Mouse (Mus musculus) MEL (cell line): Measurements from ENCODE around the gene Scn4a. TPM values are rescaled to one million over a fixed set of nuclear protein-coding genes. Genes with fewer than 3 reads are reported as not detected.

Experiments used
- DNase-seq: peaks from one replicate; pipeline ENCODE4 v3.0.0; 2011; ENCODE audit warnings: low read depth, low spot score
- H3K27ac ChIP-seq: 2 replicates; pipeline ENCODE4 v1.5.1; 2012; ENCODE audit warnings: low read depth, mild to moderate bottlenecking, control low read depth, low read length, moderate library complexity; ENCODE audit not compliant: control insufficient read depth
- H3K27me3 ChIP-seq, 2 experiments: fragments of 150-350 bp in 1 of 2; sonication (generic) in 1 of 2; 2 replicates each; pipeline ENCODE4 v1.6.1; 2012; ENCODE audit warnings: low read length in 2 of 2, mild to moderate bottlenecking in 2 of 2, improper control_type of control experiment in 1 of 2, moderate library complexity in 1 of 2; ENCODE audit not compliant: insufficient read depth in 2 of 2, control insufficient read depth in 1 of 2
- H3K36me3 ChIP-seq, 2 experiments: 2 replicates each; pipeline ENCODE4 v1.6.1; 2012 to 2014; ENCODE audit warnings: low read length in 2 of 2, improper control_type of control experiment in 1 of 2, inconsistent platforms in 1 of 2, mild to moderate bottlenecking in 1 of 2; ENCODE audit not compliant: insufficient read depth in 2 of 2, control insufficient read depth in 1 of 2
- H3K4me1 ChIP-seq, 2 experiments: fragments of 150-350 bp in 1 of 2; sonication (generic) in 1 of 2; 2 replicates each; pipeline ENCODE4 v1.6.1; 2012; ENCODE audit warnings: low read length in 2 of 2, improper control_type of control experiment in 1 of 2, mild to moderate bottlenecking in 1 of 2; ENCODE audit not compliant: insufficient read depth in 2 of 2, control insufficient read depth in 1 of 2
- H3K4me3 ChIP-seq, 2 experiments: fragments of 150-350 bp in 1 of 2; sonication (generic) in 1 of 2; 2 replicates each; pipeline ENCODE4 v1.5.1; 2012; ENCODE audit warnings: low read depth in 2 of 2, low read length in 2 of 2, mild to moderate bottlenecking in 2 of 2, moderate library complexity in 2 of 2, control low read depth in 1 of 2, improper control_type of control experiment in 1 of 2; ENCODE audit not compliant: control insufficient read depth in 1 of 2, insufficient read depth in 1 of 2
- H3K79me2 ChIP-seq: 2 replicates; pipeline ENCODE4 v1.6.1; 2012; ENCODE audit warnings: mild to moderate bottlenecking, low read length, moderate library complexity; ENCODE audit not compliant: control insufficient read depth, poor library complexity, insufficient read depth
- H3K9ac ChIP-seq: 2 replicates; pipeline ENCODE4 v1.6.1; 2012; ENCODE audit warnings: low read depth, mild to moderate bottlenecking, control low read depth, low read length, moderate library complexity; ENCODE audit not compliant: control insufficient read depth, poor library complexity, severe bottlenecking
- H3K9me3 ChIP-seq: fragments of 150-350 bp; sonication (generic); replicated peaks from 2 replicates; pipeline ENCODE4 v1.6.1; 2012; ENCODE audit warnings: mild to moderate bottlenecking, low read length, improper control_type of control experiment, moderate library complexity; ENCODE audit not compliant: insufficient read depth
- BHLHE40 ChIP-seq: IDR thresholded peaks from 2 replicates; pipeline ENCODE4 v1.6.1; 2012; ENCODE audit warnings: low read depth, mild to moderate bottlenecking, inconsistent platforms, low read length, improper control_type of control experiment, borderline replicate concordance
- CHD1 ChIP-seq: IDR thresholded peaks from 2 replicates; pipeline ENCODE4 v1.6.1; 2012; ENCODE audit warnings: low read depth, mild to moderate bottlenecking, inconsistent platforms, low read length, improper control_type of control experiment
- CTCF ChIP-seq, 3 experiments: IDR thresholded peaks in 2 of 3; conservative IDR thresholded peaks in 1 of 3; 2 replicates each; pipeline ENCODE4 v1.5.1; 2011 to 2012; ENCODE audit warnings: low read length in 3 of 3, low read depth in 2 of 3, mild to moderate bottlenecking in 2 of 3, improper control_type of control experiment in 1 of 3, inconsistent platforms in 1 of 3, mixed read lengths in 1 of 3, moderate library complexity in 1 of 3; ENCODE audit not compliant: control insufficient read depth in 1 of 3, insufficient read depth in 1 of 3, poor library complexity in 1 of 3, severe bottlenecking in 1 of 3
- ELF1 ChIP-seq: IDR thresholded peaks from 2 replicates; pipeline ENCODE4 v1.6.1; 2014; ENCODE audit warnings: low read depth, mild to moderate bottlenecking, inconsistent platforms, low read length, improper control_type of control experiment, moderate library complexity
- EP300 ChIP-seq, 2 experiments: IDR thresholded peaks; 2 replicates each; pipeline ENCODE4 v1.6.1; 2011; ENCODE audit warnings: improper control_type of control experiment in 2 of 2, low read length in 2 of 2, low read depth in 1 of 2, mild to moderate bottlenecking in 1 of 2
- ETS1 ChIP-seq: IDR thresholded peaks from 2 replicates; pipeline ENCODE4 v1.6.1; 2012; ENCODE audit warnings: low read depth, mild to moderate bottlenecking, inconsistent platforms, low read length, improper control_type of control experiment, moderate library complexity
- GABPA ChIP-seq: IDR thresholded peaks from 2 replicates; pipeline ENCODE4 v1.6.1; 2012; ENCODE audit warnings: low read depth, mild to moderate bottlenecking, inconsistent platforms, low read length, improper control_type of control experiment, moderate library complexity
- GATA1 ChIP-seq: IDR thresholded peaks from 2 replicates; pipeline ENCODE4 v1.6.1; 2011; ENCODE audit warnings: low read depth, low read length, improper control_type of control experiment
- HCFC1 ChIP-seq: IDR thresholded peaks from 2 replicates; pipeline ENCODE4 v1.6.1; 2012; ENCODE audit warnings: low read depth, mild to moderate bottlenecking, inconsistent platforms, low read length, improper control_type of control experiment, moderate library complexity
- JUND ChIP-seq: IDR thresholded peaks from 2 replicates; pipeline ENCODE4 v1.6.1; 2011; ENCODE audit warnings: low read depth, mild to moderate bottlenecking, improper control_type of control experiment, low read length
- MAFK ChIP-seq: IDR thresholded peaks from 2 replicates; pipeline ENCODE4 v1.6.1; 2011; ENCODE audit warnings: low read depth, mild to moderate bottlenecking, low read length, improper control_type of control experiment, borderline replicate concordance
- MEF2A ChIP-seq: IDR thresholded peaks from 2 replicates; pipeline ENCODE4 v1.6.1; 2014; ENCODE audit warnings: low read depth, mild to moderate bottlenecking, inconsistent platforms, low read length, improper control_type of control experiment; ENCODE audit not compliant: poor library complexity, insufficient replicate concordance, severe bottlenecking; ENCODE audit errors: extremely low read depth
- MXI1 ChIP-seq: IDR thresholded peaks from 2 replicates; pipeline ENCODE4 v1.6.1; 2011; ENCODE audit warnings: mild to moderate bottlenecking, low read depth, low read length, improper control_type of control experiment
- MYB ChIP-seq: IDR thresholded peaks from 2 replicates; pipeline ENCODE4 v1.6.1; 2011; ENCODE audit warnings: mild to moderate bottlenecking, low read depth, low read length, improper control_type of control experiment
- MYC ChIP-seq: IDR thresholded peaks from 2 replicates; pipeline ENCODE4 v1.6.1; 2011; ENCODE audit warnings: low read depth, mild to moderate bottlenecking, low read length, improper control_type of control experiment, moderate library complexity
- NELFE ChIP-seq: IDR thresholded peaks from 2 replicates; pipeline ENCODE4 v1.6.1; 2011; ENCODE audit warnings: low read depth, low read length, improper control_type of control experiment
- NRF1 ChIP-seq: IDR thresholded peaks from 2 replicates; pipeline ENCODE4 v1.6.1; 2014; ENCODE audit warnings: low read depth, mild to moderate bottlenecking, inconsistent platforms, low read length, improper control_type of control experiment, moderate library complexity; ENCODE audit not compliant: poor library complexity, insufficient read depth, severe bottlenecking
- POLR2A ChIP-seq, 2 experiments: IDR thresholded peaks; 2 replicates each; pipeline ENCODE4 v1.6.1; 2011 to 2012; ENCODE audit warnings: low read length in 2 of 2, mild to moderate bottlenecking in 2 of 2, control low read depth in 1 of 2, improper control_type of control experiment in 1 of 2, low read depth in 1 of 2, moderate library complexity in 1 of 2; ENCODE audit not compliant: control insufficient read depth in 1 of 2, insufficient read depth in 1 of 2, poor library complexity in 1 of 2
- POLR2AphosphoS5 ChIP-seq: IDR thresholded peaks from 2 replicates; pipeline ENCODE4 v1.6.1; 2012; ENCODE audit warnings: low read depth, borderline replicate concordance, mild to moderate bottlenecking, inconsistent platforms, low read length, moderate library complexity, mixed read lengths
- RAD21 ChIP-seq: IDR thresholded peaks from 2 replicates; pipeline ENCODE4 v1.6.1; 2011; ENCODE audit warnings: mild to moderate bottlenecking, low read depth, low read length, improper control_type of control experiment
- RCOR1 ChIP-seq: IDR thresholded peaks from 2 replicates; pipeline ENCODE4 v1.6.1; 2012; ENCODE audit warnings: low read depth, mild to moderate bottlenecking, inconsistent platforms, low read length, improper control_type of control experiment
- SIN3A ChIP-seq: IDR thresholded peaks from 2 replicates; pipeline ENCODE4 v1.6.1; 2012; ENCODE audit warnings: low read length, improper control_type of control experiment, inconsistent platforms
- SMC3 ChIP-seq: IDR thresholded peaks from 2 replicates; pipeline ENCODE4 v1.6.1; 2011; ENCODE audit warnings: low read depth, low read length, improper control_type of control experiment
- TAL1 ChIP-seq: IDR thresholded peaks from 2 replicates; pipeline ENCODE4 v1.6.1; 2012; ENCODE audit warnings: mild to moderate bottlenecking, inconsistent platforms, low read length, moderate library complexity, mixed read lengths
- TBP ChIP-seq: IDR thresholded peaks from 2 replicates; pipeline ENCODE4 v1.8.0; 2011; ENCODE audit warnings: low read depth, low read length, improper control_type of control experiment
- UBTF ChIP-seq: IDR thresholded peaks from 2 replicates; pipeline ENCODE4 v1.6.1; 2012; ENCODE audit warnings: low read depth, mild to moderate bottlenecking, inconsistent platforms, low read length, improper control_type of control experiment, moderate library complexity, borderline replicate concordance; ENCODE audit not compliant: insufficient read depth
- USF1 ChIP-seq: IDR thresholded peaks from 2 replicates; pipeline ENCODE4 v1.6.1; 2014; ENCODE audit warnings: low read depth, mild to moderate bottlenecking, inconsistent platforms, low read length, improper control_type of control experiment, moderate library complexity
- ZC3H11A ChIP-seq: IDR thresholded peaks from 2 replicates; pipeline ENCODE4 v1.6.1; 2012; ENCODE audit warnings: low read depth, mild to moderate bottlenecking, inconsistent platforms, low read length, improper control_type of control experiment
- ZKSCAN1 ChIP-seq: IDR thresholded peaks from 2 replicates; pipeline ENCODE4 v1.6.1; 2012; ENCODE audit warnings: low read depth, mild to moderate bottlenecking, inconsistent platforms, low read length, improper control_type of control experiment, moderate library complexity
- ZMIZ1 ChIP-seq: IDR thresholded peaks from 2 replicates; pipeline ENCODE4 v1.6.1; 2012; ENCODE audit warnings: low read depth, mild to moderate bottlenecking, inconsistent platforms, low read length, improper control_type of control experiment, moderate library complexity
- polyA plus RNA-seq, 2 experiments: library from polyadenylated mRNA; stranded (reverse) in 1 of 2; unstranded in 1 of 2; fragments of >175 nt in 1 of 2; fragments of >200 nt in 1 of 2; gene quantifications; 2 replicates each; pipeline versions ENCODE4 v1.2.1 to v1.2.4; 2012; ENCODE audit warnings: low replicate concordance in 2 of 2, low read depth in 1 of 2; ENCODE audit not compliant: insufficient read length in 2 of 2, insufficient read depth in 1 of 2, missing spikeins in 1 of 2
- total RNA-seq: library from RNA; depleted of rRNA; stranded (reverse); fragments of 300-350 nt; gene quantifications from 2 replicates; pipeline ENCODE4 v1.2.3, GENCODE M21; 2012

The Scn4a gene
- total and polyA plus RNA-seq, 3 experiments, result 0.04 to 0.15 TPM; not detected in 1

DNA sequence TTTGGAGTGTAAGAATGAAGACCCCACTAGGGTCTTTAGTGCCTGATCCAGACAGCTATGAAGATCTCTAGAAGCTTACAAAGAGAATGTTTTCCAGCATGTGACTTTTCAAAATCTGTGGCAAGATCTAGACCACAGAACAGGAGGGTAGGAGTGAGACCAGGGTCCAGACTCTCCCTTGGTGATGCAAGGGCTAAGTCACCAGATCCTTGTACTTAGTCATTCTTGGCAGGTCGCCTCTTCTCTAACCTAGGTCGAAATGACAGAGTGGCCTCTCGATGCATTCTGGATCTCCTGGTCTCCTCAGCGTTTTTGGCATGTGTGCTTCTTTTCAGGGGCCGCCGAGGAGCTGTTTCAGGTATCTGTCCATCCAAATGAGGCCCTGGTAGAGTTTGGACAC lies 70.6 kb downstream of the Scn4a start:
- TF ChIP-seq ZMIZ1 (no peak), RCOR1 (no peak), UBTF (no peak), POLR2AphosphoS5 (no peak)
- Histone ChIP-seq H3K36me3 (no peaks in the 10 kb centered on the region), H3K9ac (no peak overlapping the region), H3K4me1 (peaks cover 0 to under 1% of the 10 kb centered on the region in 2 experiments; a peak in 1 of 4 replicates), H3K27me3 (no peaks in the 10 kb centered on the region), H3K4me3 (no peak overlapping the region), H3K79me2 (no peaks in the 10 kb centered on the region), H3K9me3 (no peaks in the 10 kb centered on the region), H3K27ac (no peak overlapping the region)
- no peak for DNase-seq

DNA sequence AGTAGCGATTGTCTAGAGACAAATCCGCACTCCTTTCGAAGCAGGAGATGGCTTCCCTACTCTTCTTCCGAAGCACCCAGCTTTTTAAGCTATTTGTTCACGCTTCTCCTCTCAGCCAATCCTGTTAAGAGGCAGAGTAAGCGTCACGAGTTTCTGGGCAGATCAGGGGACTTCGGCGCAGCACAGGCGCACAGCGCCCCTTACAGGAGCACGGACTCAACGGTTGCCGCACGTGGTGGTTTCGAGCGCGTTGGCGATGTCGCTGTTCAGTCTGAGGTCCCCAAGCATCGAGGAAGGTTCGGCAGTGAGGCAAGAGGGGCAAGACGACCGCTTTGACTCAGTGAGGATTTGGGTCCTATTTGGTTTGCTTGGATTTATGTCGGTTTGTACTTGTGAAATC lies 76.6 kb downstream of the Scn4a start, which contains the start of gene Tcam1:
Gene Tcam1 (plus strand): TSS at position 219 of the 400 bp plus-strand sequence.
- Histone ChIP-seq H3K79me2 (peaks cover 16% of the 10 kb centered on the region), H3K9me3 (no peaks in the 10 kb centered on the region), H3K27ac (no peak within 1 kb of the TSS), H3K36me3 (peaks cover 0 to 9% of the 10 kb centered on the region in 2 experiments; a peak in 2 of 4 replicates), H3K4me1 (peaks cover 0 to 22% of the 10 kb centered on the region in 2 experiments; a peak in 3 of 4 replicates), H3K27me3 (no peaks in the 10 kb centered on the region), H3K9ac (peak within 1 kb of the TSS; percentile 44), H3K4me3 (peak within 1 kb of the TSS; percentile 2 to 6; a peak in 1 of 4 replicates)
- DNase-seq, result peak; percentile 99
- TF ChIP-seq CHD1 (no peak), MYB (peak; percentile 86), ETS1 (peak; percentile 65; the same call in 1 of the 2 replicates), MAFK (no peak), JUND (no peak), UBTF (no peak), POLR2A (IDR thresholded peaks at IDR 0.05; ENCODE audit: control insufficient read depth in 1 of 2, insufficient read depth in 1 of 2, low read depth in 1 of 2, low read length in 2 of 2, poor library complexity in 1 of 2) (peak in 1 of 2 experiments; percentile 45; a peak in 1 of 4 replicates), ZKSCAN1 (no peak; the same call in 1 of the 2 replicates), NRF1 (peak; percentile 78), GABPA (no peak), BHLHE40 (peak; percentile 88), POLR2AphosphoS5 (no peak), TBP (peak; percentile 64), MYC (peak; percentile 100), CTCF (IDR thresholded peaks at IDR 0.05 in 2 of 3, conservative IDR thresholded peaks at IDR 0.05 in 1 of 3; ENCODE audit: control insufficient read depth in 1 of 3, insufficient read depth in 1 of 3, low read depth in 2 of 3, low read length in 3 of 3, poor library complexity in 1 of 3, severe bottlenecking in 1 of 3) (peak; percentile 75 to 91 (median 88)), ZMIZ1 (no peak), TAL1 (no peak), HCFC1 (peak; percentile 54; the same call in 1 of the 2 replicates), EP300 (IDR thresholded peaks at IDR 0.05; ENCODE audit: low read depth in 1 of 2, low read length in 2 of 2) (0 out of 4 replicates have a peak, but pooled peaks of 1 of the 2 experiments have one; percentile 48), GATA1 (no peak), ELF1 (no peak; the same call in 1 of the 2 replicates), RCOR1 (no peak), MXI1 (peak; percentile 93; the same call in 1 of the 2 replicates), USF1 (peak; percentile 82), SMC3 (peak; percentile 46; the same call in 1 of the 2 replicates), ZC3H11A (no peak; the same call in 1 of the 2 replicates), RAD21 (peak; percentile 59), MEF2A (no peak), NELFE (no peak), SIN3A (peak; percentile 60; the same call in 1 of the 2 replicates)
